Mouse (Mus musculus) left cerebral cortex, postnatal 14 days (tissue): ENCODE results near the gene Agt. TPM values are rescaled to one million over a fixed set of nuclear protein-coding genes. Genes with fewer than 3 reads are reported as not detected.

Source experiments
- DNase-seq, 2 experiments: peaks; one replicate each; pipeline ENCODE4 v3.0.0; 2021 to 2022; ENCODE audit warnings: low spot score in 2 of 2, mixed read lengths in 1 of 2
- intact Hi-C: fragments of 180-260 bp; cut with DNase I; formaldehyde crosslinking; loops from one replicate; pipeline ENCODE4 v1.15.1; 2025
- long read RNA-seq, 2 experiments: library from polyadenylated mRNA; stranded (forward); transcript quantifications; one replicate each; pipeline ENCODE4 v2.0.0; 2021
- total RNA-seq, 2 experiments: library from RNA; stranded (reverse); gene quantifications; 2 replicates each; pipeline ENCODE4 v1.2.3; 2021

The Agt gene
- 10 to 100 TPM; 13.3 to 20.7 TPM for total RNA-seq
- long read RNA-seq, experiment 1, transcript Agt-201 (5 exons, 1,891 nt) = major isoform, 14 of 19 reads
- long read RNA-seq, experiment 1, partial matches to known transcripts = 4 of 19 reads
- long read RNA-seq, experiment 1, other reads (novel, unspliced or antisense) = 1 of 19 reads
- long read RNA-seq, experiment 2, transcript Agt-201 (5 exons, 1,891 nt) = major isoform, 12 of 15 reads
- long read RNA-seq, experiment 2, partial matches to known transcripts = 3 of 15 reads
- long read RNA-seq, experiment 2, other reads (novel, unspliced or antisense) = 0 of 15 reads

DNA sequence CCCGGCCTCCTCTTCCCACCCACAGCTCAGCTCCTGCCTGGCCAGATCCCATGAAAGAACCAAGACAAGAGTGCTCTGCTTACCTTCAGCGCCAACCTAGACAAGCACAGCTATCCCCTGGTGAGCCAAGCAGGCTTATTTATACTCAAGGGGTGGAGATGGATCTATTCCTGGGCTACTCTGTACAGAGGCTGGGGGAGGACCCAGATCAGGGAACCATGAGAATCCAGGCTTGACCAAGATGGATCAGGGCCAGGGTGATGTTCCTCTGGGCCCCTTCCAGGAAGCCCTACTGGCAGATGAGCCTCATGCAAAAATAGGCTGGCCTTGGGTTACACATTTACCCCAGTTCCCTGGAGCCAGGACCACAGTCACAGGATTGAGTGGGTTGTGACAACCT lies at the start of gene Agt:
TSS of gene Agt (minus strand) at position 114 of the 400 bp plus-strand sequence.
- intact Hi-C loops = no loop called here
- DNase-seq = peak in 1 of 2 experiments; percentile 52

DNA sequence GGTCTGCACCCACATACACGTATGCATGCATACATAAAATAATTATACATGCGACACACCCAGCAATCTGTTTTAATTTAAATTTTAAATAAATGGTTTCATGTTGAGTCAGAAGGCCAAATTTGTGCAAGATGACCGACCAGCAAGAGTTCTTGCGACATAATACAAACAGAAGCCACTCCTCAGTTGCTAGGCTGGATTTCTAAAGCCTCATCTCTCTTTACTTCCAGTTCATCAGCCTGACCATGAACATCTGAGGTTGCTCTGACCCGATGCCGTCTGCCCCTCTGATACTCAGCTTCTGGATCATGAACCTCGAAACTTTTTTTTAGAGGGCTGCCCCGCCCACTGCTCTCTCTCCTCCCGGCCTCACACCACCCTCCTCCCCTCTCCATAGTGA lies 48.7 kb upstream of the Agt start:
- intact Hi-C loops = loop anchor here (5.0 kb wide), 1 partner anchor 44 kb away; the partner anchor contains the start of gene 2310022B05Rik
- no peak for DNase-seq

GRCm38 (mm10) chr8:124617266-124617869 lies 47.9 kb upstream of the Agt start:
- intact Hi-C loops = loop anchor here (1.0 to 5.0 kb wide), 2 partner anchors 45 to 60 kb away; partner anchors contain the start of gene 2310022B05Rik

GRCm38 (mm10) chr8:124614325-124614724 lies 44.8 kb upstream of the Agt start:
- DNase-seq = no peak
- intact Hi-C loops = no loop called here

More at GRCm38 (mm10) chr8:124617266-124617869, 47.9 kb upstream of the Agt start:
- DNase-seq = peak; percentile 85 to 89

DNA sequence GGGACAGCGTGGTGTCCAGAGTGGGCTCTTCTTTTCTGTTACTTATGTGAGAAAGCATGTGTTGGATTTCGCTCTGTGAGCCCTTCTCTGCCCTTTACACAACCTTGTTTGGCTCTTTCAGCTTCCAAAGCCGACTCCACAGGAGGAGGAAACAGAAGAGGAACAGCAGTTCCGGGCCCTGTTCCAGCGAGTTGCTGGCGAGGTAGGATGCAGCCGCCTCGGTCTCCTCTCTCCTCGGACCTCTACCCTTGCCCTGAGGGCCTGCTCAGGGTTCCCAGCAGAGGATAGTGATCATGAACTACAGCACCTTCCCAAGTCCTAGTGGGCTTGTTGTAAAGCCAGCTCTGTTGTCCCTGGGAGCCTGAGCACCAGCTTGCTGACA lies 39.5 kb upstream of the Agt start:
- no peak for DNase-seq
- intact Hi-C loops = no loop called here

DNA sequence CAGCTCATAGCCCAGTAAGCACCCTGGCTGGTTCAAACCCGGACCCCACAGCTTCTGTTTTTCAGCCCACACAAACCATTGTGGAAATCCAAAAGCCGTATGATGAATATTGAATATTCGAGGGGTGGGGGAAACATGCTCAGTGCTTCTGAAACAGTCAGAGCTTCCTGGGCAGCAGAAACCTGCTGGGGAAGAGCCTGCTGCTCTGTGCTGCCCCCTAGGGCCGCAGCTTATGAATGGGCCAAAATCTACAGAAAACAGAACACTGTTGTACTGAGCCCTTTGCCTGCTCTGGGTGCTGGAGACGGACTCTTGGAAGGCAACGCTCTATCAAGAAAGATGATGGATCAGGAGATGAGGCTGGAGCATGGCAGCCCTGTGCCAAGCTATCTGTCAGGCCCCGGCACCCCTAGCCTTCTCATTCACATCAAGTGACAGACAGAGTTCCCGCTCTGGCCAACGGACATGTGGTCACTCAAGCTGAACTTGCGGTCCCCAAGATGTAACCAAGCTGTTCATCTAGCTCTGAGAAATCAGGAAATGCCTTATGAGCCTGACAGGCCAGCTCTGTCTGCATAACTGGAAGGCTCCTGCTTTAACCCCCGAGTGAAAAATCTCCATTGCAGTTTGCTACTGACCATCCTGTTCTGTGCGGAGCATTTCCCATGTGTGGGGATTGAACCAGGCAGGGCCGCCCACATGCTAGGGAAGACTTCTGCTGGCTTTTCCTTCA lies 38.9 kb upstream of the Agt start:
- peak; percentile 39 to 44 for DNase-seq
- intact Hi-C loops = no loop called here

GRCm38 (mm10) chr8:124604066-124604465 lies 34.6 kb upstream of the Agt start:
- DNase-seq = no peak
- intact Hi-C loops = no loop called here

DNA sequence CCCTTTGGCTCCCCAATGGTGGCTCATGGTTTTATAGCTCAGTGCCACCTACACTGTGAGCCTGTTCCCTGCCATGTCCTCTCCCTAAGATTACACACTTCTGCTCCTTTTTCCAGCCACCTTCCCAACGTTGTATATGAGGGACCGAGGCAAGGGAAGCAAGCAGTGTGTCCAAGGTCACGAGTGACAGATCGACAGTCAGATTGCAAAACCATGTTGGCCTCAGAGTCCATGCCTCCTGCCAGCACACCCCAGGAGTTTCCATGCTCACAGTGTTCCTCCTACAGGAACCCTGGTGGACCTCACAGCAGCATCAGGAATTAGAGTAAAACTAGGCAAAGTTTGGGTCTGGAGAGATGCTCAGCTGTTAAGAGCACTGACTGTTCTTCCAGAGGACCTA lies 19.9 kb upstream of the Agt start:
- intact Hi-C loops = no loop called here
- no peak for DNase-seq

DNA sequence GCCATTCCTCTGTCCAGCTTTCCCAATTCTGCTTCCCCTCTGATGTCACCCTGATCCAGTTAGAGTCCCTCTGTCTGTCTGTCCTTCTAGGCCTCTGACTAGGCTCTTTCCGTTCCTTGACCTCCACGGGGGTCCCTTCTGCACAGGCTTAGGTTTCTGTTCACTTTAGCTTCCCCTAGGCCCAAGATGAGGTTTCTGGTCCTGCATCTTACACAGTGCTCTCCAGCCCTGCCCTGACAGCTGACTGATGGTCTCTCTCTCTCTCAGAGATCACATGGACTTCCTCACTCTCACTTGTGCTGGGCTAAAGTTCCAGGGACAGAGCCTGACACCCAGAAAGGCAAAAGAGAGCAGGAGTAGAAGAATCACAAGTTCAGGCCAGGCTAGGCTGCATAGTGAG lies 17.1 kb upstream of the Agt start:
- no peak for DNase-seq
- intact Hi-C loops = no loop called here

DNA sequence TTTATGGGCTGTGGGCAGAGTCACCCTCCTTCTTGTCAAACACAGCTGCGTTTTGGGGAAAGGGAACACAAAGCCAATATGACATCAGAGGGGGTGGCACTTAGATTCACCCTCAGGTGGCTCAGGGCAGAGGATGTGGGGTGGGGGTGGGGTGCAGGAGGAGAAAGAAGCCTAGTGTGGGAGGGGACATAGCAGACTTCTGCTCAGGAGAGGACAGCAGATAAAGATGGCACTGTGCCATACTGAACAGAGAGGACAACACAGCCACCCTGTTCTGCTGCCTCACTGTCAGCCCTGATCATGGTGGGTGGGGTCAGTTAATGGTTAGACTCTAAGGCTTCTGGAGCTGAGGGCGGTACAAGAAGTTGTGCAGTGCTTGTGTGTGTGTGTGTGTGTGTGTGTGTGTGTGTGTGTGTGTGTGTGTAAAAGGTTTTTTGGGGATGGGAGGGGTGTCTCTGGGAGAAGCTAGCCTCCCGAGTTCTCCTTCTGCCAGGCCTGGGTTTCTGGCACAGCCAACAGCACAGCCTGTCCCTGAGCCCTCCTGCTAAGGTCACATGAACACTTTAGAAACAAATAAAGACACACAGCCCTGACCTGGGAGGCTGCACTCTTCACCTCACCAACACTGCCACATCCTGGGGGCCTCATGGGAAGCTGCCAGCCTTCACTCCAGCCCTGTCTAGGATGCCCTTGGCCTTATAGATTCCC lies 16.4 kb upstream of the Agt start:
- intact Hi-C loops = no loop called here
- DNase-seq = peak; percentile 15 to 54

DNA sequence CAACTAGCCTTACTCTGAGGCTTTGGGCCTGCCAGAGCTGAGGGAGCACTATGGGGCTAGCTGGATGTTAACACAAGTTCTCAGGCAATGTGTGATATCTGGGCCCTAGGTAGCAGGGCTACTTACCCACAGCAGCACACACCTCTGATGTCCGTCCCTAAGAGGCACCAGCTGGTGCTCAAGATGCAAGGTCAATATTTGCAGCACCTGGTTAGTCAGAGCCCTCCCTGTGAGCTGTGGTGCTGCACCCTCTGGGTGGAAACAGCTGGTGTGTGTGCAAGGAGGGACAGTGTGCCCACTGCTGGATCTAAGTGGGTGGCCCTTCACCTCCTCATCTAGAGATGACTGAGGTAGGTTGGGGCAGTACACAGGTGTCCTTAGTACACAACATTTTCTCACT lies 7.2 kb upstream of the Agt start:
- intact Hi-C loops = no loop called here
- no peak for DNase-seq

DNA sequence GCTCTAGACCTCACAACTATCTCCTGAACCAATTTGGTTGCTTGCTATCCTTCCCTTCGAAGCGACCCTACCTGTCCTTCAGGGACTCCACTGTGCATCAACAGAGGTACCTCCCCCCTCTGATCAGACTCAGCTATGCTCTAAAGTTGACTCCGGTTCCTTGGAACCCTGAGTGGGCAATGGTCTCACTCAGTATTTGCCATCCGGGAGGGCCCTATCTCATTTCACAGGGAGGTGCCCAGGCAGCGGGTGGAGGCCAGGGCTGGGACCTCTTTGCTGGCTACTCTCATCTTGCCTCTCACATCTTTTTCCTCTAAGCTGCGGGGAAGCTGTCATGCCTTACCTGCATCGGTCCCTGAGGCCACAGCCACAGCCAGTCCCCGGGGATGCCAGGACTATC lies 6.3 kb upstream of the Agt start, which contains the start of gene Capn9:
TSS of gene Capn9 (plus strand) at position 301 of the 400 bp plus-strand sequence.
- intact Hi-C loops = no loop called here
- no peak for DNase-seq

DNA sequence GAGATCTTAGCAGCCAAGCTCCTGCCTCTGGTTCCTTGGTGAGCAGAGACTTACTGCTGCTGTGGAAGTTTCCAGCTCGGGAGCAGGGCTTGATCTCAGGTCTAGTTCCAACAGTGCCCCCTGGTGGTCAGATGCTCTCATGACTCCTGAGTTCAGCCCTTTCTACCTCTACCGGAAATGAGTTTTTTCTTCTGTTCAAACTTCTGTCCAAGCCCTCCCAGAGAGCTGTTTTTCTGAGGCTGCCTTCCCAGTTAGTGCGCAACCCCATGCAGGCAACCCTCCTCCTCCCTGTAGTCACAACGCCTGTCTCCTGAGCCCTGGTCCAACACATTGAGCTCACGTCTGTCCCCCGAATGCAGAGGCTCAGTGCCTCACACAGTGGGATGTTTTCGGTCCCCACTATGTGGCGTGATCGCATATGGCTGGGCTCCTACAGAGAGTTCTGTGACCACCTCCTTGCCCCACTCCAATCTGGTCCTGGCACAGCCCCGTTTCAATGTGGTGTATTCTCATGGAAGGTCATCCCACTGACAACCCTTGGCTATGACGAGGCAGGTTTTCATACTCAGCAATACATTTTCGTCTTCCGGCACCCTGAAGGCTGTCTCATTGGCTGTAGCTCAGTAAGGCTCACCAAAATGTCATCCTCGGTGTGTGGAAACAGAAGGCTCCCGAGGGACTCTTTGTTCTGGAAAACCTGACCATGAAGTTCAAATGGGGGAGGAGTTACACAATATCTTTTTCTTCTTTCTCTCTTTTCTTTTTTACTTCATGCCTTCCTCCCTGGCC lies 4.2 kb upstream of the Agt start:
- intact Hi-C loops = no loop called here
- peak; percentile 94 to 95 for DNase-seq

- DNase-seq = no peak
- intact Hi-C loops = no loop called here
Measured at GRCm38 (mm10) chr8:124572430-124572775, 2.9 kb upstream of the Agt start.

DNA sequence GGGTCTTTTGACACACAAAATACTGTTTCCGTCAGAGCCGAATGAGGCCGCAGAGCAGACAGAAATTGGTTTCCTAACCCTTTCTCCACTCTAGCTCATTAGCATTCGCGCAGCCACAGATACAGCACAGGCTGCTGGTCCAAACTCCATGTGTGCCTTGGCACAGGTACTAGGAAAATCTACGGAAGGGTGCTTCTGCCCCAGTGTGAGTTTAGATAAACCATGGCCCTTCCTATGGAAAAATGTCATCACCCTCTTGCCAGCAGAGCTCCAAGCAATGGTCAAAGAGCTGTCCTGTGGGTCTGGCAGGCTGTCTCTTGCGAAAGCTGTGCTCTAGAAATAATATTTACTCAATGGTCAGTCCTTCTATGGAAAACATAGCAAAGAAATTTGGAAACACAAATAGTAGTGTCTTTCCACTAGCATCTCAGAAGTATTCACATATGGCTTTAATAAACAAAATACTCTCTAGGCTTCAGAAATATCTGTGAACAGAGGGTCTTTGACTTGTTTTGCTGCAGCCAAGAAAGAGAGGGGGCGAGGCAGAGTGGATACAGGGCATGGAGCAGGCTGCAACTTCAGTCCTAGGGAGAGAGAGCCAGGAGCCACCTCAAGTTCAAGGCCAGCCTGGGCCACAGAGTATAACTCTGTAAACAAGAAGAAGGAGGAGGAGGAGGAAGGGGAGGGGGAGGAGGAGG lies 2.4 kb upstream of the Agt start:
- intact Hi-C loops = no loop called here

GRCm38 (mm10) chr8:124569100-124569499 lies 406 bp downstream of the Agt start:
- peak; percentile 45 to 70 for DNase-seq
- intact Hi-C loops = no loop called here

More for the DNA sequence above, 2.4 kb upstream of the Agt start:
- DNase-seq = no peak

- DNase-seq = no peak
Measured at GRCm38 (mm10) chr8:124567584-124567983, 1.9 kb downstream of the Agt start.

DNA sequence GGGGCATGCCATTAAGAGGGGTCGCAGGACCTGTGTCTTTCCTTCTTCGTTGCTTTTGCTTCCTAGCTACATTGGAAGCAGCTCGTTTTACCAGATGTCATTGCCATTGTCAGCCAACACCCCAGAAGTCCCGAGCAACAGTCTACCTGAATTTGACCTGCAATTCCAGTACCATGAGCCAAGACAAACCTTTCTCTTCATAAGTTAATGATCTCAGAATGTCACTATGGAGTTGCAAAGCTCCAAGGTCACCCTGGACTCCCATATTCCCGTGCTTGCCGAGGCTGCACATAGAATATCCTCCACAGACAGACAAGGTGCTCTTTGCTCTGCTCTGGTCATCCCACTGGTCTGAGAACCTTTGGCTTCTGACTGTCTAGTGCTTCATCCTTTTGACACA lies 2.4 kb downstream of the Agt start:
- intact Hi-C loops = no loop called here
- no peak for DNase-seq

More at GRCm38 (mm10) chr8:124567584-124567983, 1.9 kb downstream of the Agt start:
- intact Hi-C loops = no loop called here
